Mouse (Mus musculus) midbrain, embryonic 11.5 days (tissue): Measurements from ENCODE around the gene Cep57. TPM values are rescaled to one million over a fixed set of nuclear protein-coding genes. Genes with fewer than 3 reads are reported as not detected.

Source experiments
- ATAC-seq: fragments of 200-750 bp; cut with Nextera tagmentation; 2 replicates; pipeline ENCODE4 v1.8.0; 2017; ENCODE audit warnings: moderate TSS enrichment, moderate library complexity; ENCODE audit not compliant: low FRiP score
- DNase-seq: peaks from one replicate; pipeline ENCODE4 v3.0.0; 2015; ENCODE audit warnings: low spot score; ENCODE audit errors: missing footprints
- H3K27ac ChIP-seq: fragments of 300-500 bp; sonication (generic); 2 replicates; pipeline ENCODE4 v1.5.1; 2014; ENCODE audit warnings: low read depth, low read length
- H3K27me3 ChIP-seq: fragments of 300-500 bp; sonication (generic); 2 replicates; pipeline ENCODE4 v1.6.1; 2014; ENCODE audit warnings: mild to moderate bottlenecking, low read length, moderate library complexity, mixed read lengths; ENCODE audit not compliant: control insufficient read depth, insufficient read depth
- H3K36me3 ChIP-seq: fragments of 300-500 bp; sonication (generic); 2 replicates; pipeline ENCODE4 v1.6.1; 2014; ENCODE audit warnings: mild to moderate bottlenecking, low read length, moderate library complexity, mixed read lengths; ENCODE audit not compliant: control insufficient read depth, insufficient read depth
- H3K4me1 ChIP-seq: fragments of 300-500 bp; sonication (generic); 2 replicates; pipeline ENCODE4 v1.6.1; 2014; ENCODE audit warnings: low read length; ENCODE audit not compliant: control insufficient read depth, insufficient read depth
- H3K4me2 ChIP-seq: fragments of 300-500 bp; sonication (generic); 2 replicates; pipeline ENCODE4 v1.6.1; 2014; ENCODE audit warnings: mild to moderate bottlenecking, moderate library complexity
- H3K4me3 ChIP-seq: fragments of 300-500 bp; sonication (generic); 2 replicates; pipeline ENCODE4 v1.5.1; 2014; ENCODE audit warnings: low read depth, low read length
- H3K9ac ChIP-seq: fragments of 300-500 bp; sonication (generic); 2 replicates; pipeline ENCODE4 v1.6.1; 2014; ENCODE audit warnings: low read length
- H3K9me3 ChIP-seq: fragments of 300-500 bp; sonication (generic); 2 replicates; pipeline ENCODE4 v1.6.1; 2016; ENCODE audit warnings: low read length; ENCODE audit not compliant: control insufficient read depth
- WGBS: fragments of 180-500 bp; shearing (Covaris S2); extraction: QIAGEN DNeasy Blood & Tissue Kit; methylation state at CpG from one replicate; pipeline ENCODE4 v1.1.7; 2014; 5-methylcytosine and 5-hydroxymethylcytosine counted together
- polyA plus RNA-seq: library from polyadenylated mRNA; unstranded; fragments of >200 nt; fragmentation: Nextera tagmentation; extraction: Ambion mirVana; gene quantifications from 2 replicates; pipeline ENCODE4 v1.2.1, GENCODE M21; 2014

The Cep57 gene
- 59.9 and 71.2 TPM in 2 replicates for polyA plus RNA-seq

DNA sequence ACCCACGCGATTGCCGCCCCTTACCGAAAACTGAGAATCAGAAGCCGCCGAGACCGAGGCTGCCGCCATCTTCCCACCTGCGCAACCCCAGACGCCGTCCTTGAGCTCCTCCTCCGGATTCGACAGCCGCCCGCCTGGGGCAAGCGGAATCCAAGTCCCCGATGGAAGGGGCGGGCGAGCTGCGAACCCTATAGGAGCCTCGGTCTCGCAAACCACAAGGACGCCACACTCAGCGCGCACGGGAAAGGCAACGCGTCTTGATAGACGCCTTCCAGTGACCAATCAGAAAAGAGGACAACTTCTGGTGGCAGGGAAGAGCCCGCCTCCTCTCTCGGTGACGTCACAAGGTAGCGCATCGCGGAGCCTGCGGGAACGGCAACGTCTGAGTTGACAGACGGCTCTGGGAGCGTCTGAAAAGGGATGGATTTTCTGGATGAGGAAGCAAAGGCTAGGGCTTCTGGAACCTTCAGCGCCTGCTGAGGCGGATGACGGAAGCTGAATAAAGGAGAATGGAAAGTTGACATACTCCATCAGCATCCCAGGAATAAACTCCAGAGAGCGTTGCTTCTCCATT, at the start of gene Cep57:
Cep57 (minus strand) TSS at position 276 of the 574 bp plus-strand sequence.
- H3K4me2 ChIP-seq, result peak within 1 kb of the TSS; percentile 85
- ATAC-seq (peak; percentile 92), DNase-seq (peak; percentile 99)
- peaks cover 4% of the 10 kb centered on the region; the same call in 1 of the 2 replicates for H3K36me3 ChIP-seq
- H3K4me1 ChIP-seq, result peaks cover 17% of the 10 kb centered on the region
- H3K27me3 ChIP-seq, result no peaks in the 10 kb centered on the region
- WGBS, result under 1% methylated on average over 44 of the region's 44 CpGs
- peak within 1 kb of the TSS; percentile 97 for H3K9ac ChIP-seq
- H3K27ac ChIP-seq, result peak within 1 kb of the TSS; percentile 93
- no peaks in the 10 kb centered on the region for H3K9me3 ChIP-seq
- H3K4me3 ChIP-seq, result peak within 1 kb of the TSS; percentile 70

- Histone ChIP-seq H3K27ac (no peak overlapping the region), H3K27me3 (no peaks in the 10 kb centered on the region), H3K4me3 (no peak overlapping the region), H3K36me3 (no peaks in the 10 kb centered on the region), H3K9ac (no peak overlapping the region), H3K4me2 (no peak overlapping the region), H3K4me1 (no peaks in the 10 kb centered on the region), H3K9me3 (no peaks in the 10 kb centered on the region)
- no peak for DNase-seq
- ATAC-seq, result no peak
- 69% methylated on average over 2 of the region's 2 CpGs for WGBS
Observed at GRCm38 (mm10) chr9:13875340-13875739, 48.4 kb upstream of the Cep57 start.

DNA sequence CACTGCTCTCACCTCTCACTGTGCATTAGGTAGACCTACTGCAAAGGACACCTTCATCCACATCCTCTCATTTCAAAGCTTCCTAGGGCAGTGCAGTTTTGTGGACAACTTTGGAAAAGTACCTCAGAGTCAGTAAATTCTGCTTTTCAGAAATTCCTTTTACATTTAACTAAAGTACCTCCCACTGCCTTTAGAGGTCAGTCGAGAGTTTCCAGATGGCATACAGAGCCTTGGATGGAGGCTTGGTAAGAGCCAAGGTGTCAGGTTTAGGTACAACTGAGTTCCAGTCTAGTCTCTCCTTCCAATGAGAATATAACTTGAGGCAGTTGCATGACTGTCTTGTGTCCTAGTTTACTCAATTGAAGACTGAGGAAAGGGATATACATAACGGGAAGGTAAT, 47.5 kb upstream of the Cep57 start:
- H3K9ac ChIP-seq, result no peak overlapping the region
- ATAC-seq (no peak), DNase-seq (peak; percentile 77)
- no peak overlapping the region for H3K4me2 ChIP-seq
- WGBS, result 53% methylated on average over 2 of the region's 2 CpGs
- no peaks in the 10 kb centered on the region for H3K27me3 ChIP-seq
- no peaks in the 10 kb centered on the region for H3K4me1 ChIP-seq
- H3K9me3 ChIP-seq, result no peaks in the 10 kb centered on the region
- H3K27ac ChIP-seq, result no peak overlapping the region
- H3K4me3 ChIP-seq, result no peak overlapping the region
- H3K36me3 ChIP-seq, result no peaks in the 10 kb centered on the region

GRCm38 (mm10) chr9:13871631-13872030, 44.7 kb upstream of the Cep57 start:
- no peak overlapping the region for H3K4me2 ChIP-seq
- H3K4me3 ChIP-seq, result no peak overlapping the region
- no peaks in the 10 kb centered on the region for H3K27me3 ChIP-seq
- no peak overlapping the region for H3K27ac ChIP-seq
- no peaks in the 10 kb centered on the region for H3K4me1 ChIP-seq
- H3K36me3 ChIP-seq, result no peaks in the 10 kb centered on the region
- DNase-seq, result peak; percentile 54
- no peaks in the 10 kb centered on the region for H3K9me3 ChIP-seq
- ATAC-seq, result no peak
- H3K9ac ChIP-seq, result no peak overlapping the region
- WGBS, result 88% methylated on average over 7 of the region's 7 CpGs

- Histone ChIP-seq H3K27ac (no peak overlapping the region), H3K4me3 (no peak overlapping the region), H3K4me2 (no peak overlapping the region), H3K9me3 (no peaks in the 10 kb centered on the region), H3K36me3 (no peaks in the 10 kb centered on the region), H3K27me3 (no peaks in the 10 kb centered on the region), H3K4me1 (no peaks in the 10 kb centered on the region), H3K9ac (no peak overlapping the region)
- DNase-seq, result peak; percentile 2
- ATAC-seq, result no peak
- 64% methylated on average over 2 of the region's 2 CpGs for WGBS
Observed at GRCm38 (mm10) chr9:13867646-13868045, 40.7 kb upstream of the Cep57 start.

- H3K4me2 ChIP-seq, result no peak overlapping the region
- H3K4me1 ChIP-seq, result no peaks in the 10 kb centered on the region
- WGBS, result 81% methylated on average over 4 of the region's 4 CpGs
- no peak overlapping the region for H3K27ac ChIP-seq
- no peak overlapping the region for H3K4me3 ChIP-seq
- H3K9ac ChIP-seq, result no peak overlapping the region
- H3K27me3 ChIP-seq, result no peaks in the 10 kb centered on the region
- DNase-seq, result peak; percentile 19
- no peak for ATAC-seq
- H3K9me3 ChIP-seq, result no peaks in the 10 kb centered on the region
- H3K36me3 ChIP-seq, result no peaks in the 10 kb centered on the region
Observed at GRCm38 (mm10) chr9:13856777-13857176, 29.9 kb upstream of the Cep57 start.

DNA sequence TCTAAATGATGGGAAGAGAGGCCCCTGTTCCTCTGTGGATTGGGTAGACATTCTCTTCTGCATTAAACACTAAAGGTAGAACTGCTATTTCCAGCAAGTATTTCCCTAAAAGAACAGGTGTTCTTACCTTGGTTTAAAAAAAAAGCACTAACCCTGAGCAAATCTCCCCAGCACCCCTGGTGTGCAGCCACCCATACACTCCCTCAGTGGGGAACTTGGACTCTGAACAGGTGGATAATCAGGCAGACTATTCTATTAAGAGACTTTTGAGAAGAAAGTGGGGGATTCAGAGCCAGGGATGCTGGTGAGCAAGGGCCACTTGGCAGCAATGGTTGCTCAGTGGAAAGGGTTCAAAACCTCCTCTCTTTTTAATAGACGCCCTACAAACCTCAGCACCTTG, 29.3 kb upstream of the Cep57 start:
- Histone ChIP-seq H3K4me3 (no peak overlapping the region), H3K9me3 (no peaks in the 10 kb centered on the region), H3K4me1 (no peaks in the 10 kb centered on the region), H3K27ac (no peak overlapping the region), H3K4me2 (no peak overlapping the region), H3K27me3 (no peaks in the 10 kb centered on the region), H3K36me3 (no peaks in the 10 kb centered on the region), H3K9ac (no peak overlapping the region)
- DNase-seq (peak; percentile 66), ATAC-seq (no peak)
- 62% methylated on average over 1 of the region's 1 CpGs for WGBS

GRCm38 (mm10) chr9:13853876-13854275, 27.0 kb upstream of the Cep57 start:
- H3K9me3 ChIP-seq, result no peaks in the 10 kb centered on the region
- H3K9ac ChIP-seq, result no peak overlapping the region
- DNase-seq, result no peak
- no peaks in the 10 kb centered on the region for H3K27me3 ChIP-seq
- no peak overlapping the region for H3K4me3 ChIP-seq
- no peak overlapping the region for H3K4me2 ChIP-seq
- no peak overlapping the region for H3K27ac ChIP-seq
- ATAC-seq, result no peak
- H3K36me3 ChIP-seq, result no peaks in the 10 kb centered on the region
- 89% methylated on average over 3 of the region's 3 CpGs for WGBS
- H3K4me1 ChIP-seq, result no peaks in the 10 kb centered on the region

DNA sequence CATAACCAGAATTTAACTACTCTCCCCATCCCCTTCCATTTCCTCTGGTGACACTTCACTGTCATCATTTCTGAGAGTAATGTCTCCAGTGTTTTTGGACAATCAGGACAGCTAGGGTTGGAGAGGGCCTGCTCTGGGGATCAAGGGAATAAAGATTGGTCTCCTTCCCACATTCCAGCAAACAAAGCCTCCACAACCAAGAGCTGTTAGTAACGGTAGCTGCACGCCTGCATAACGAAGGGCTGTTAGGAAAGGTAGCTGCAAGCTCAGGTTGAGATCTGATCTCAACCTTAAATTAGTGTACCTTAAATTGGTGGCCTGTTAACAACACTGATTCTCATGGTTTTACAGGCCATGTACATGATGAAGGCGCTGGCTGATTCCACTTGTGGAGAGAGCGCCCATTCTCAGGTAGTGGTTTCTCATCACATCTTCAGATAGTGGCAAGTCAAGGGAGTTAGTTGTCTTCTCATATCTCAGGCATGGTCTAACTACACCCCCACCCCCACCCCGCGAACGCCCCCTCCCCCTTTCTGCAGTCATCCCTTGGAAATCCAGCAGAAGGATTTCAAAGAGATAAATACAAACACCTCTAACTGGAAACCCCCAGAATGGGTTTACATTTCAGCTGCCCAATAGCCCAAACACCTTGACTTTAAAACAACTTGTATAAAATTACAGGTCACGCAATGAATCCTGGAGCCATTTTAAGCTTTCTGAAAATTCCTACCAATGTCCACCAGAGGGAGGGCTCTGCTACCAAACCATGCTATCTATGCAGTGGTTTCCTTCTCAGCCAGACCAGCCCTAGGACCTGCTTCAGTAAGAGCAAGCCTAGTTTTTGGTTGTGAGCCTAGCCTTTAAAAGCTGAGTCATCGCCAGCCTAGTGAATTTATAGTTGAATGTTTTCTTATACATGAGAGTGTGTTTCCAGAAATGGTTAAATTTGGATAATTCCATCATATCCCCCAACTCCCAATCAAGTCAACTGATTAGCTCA, 21.9 kb upstream of the Cep57 start:
- Histone ChIP-seq H3K4me3 (no peak overlapping the region), H3K36me3 (no peaks in the 10 kb centered on the region), H3K4me2 (no peak overlapping the region), H3K4me1 (no peaks in the 10 kb centered on the region), H3K27me3 (no peaks in the 10 kb centered on the region), H3K9me3 (no peaks in the 10 kb centered on the region), H3K9ac (no peak overlapping the region), H3K27ac (no peak overlapping the region)
- ATAC-seq (peak; percentile 75; the same call in 1 of the 2 replicates), DNase-seq (peak; percentile 81)
- WGBS, result 79% methylated on average over 10 of the region's 10 CpGs
